Mouse (Mus musculus) forebrain, embryonic 12.5 days (tissue): Measurements from ENCODE around the gene Tmem274. TPM values are rescaled to one million over a fixed set of nuclear protein-coding genes. Genes with fewer than 3 reads are reported as not detected.

Source experiments
- ATAC-seq: fragments of 200-750 bp; cut with Nextera tagmentation; 2 replicates; pipeline ENCODE4 v1.8.0; 2017; ENCODE audit warnings: moderate TSS enrichment; ENCODE audit not compliant: low FRiP score
- H3K27ac ChIP-seq: fragments of 300-500 bp; sonication (generic); 2 replicates; pipeline ENCODE4 v1.5.1; 2016; ENCODE audit warnings: mild to moderate bottlenecking
- H3K27me3 ChIP-seq: fragments of 300-500 bp; sonication (generic); 2 replicates; pipeline ENCODE4 v1.6.1; 2016; ENCODE audit warnings: mild to moderate bottlenecking
- H3K36me3 ChIP-seq: fragments of 300-500 bp; sonication (generic); replicated peaks from 2 replicates; pipeline ENCODE4 v1.6.1; 2016; ENCODE audit warnings: mild to moderate bottlenecking
- H3K4me1 ChIP-seq: fragments of 300-500 bp; sonication (generic); 2 replicates; pipeline ENCODE4 v1.6.1; 2016
- H3K4me2 ChIP-seq: fragments of 300-500 bp; sonication (generic); 2 replicates; pipeline ENCODE4 v1.6.1; 2016; ENCODE audit warnings: mild to moderate bottlenecking, moderate library complexity
- H3K4me3 ChIP-seq: fragments of 300-500 bp; sonication (generic); replicated peaks from 2 replicates; pipeline ENCODE4 v1.5.1; 2016; ENCODE audit warnings: mild to moderate bottlenecking
- H3K9ac ChIP-seq: fragments of 300-500 bp; sonication (generic); 2 replicates; pipeline ENCODE4 v1.6.1; 2016; ENCODE audit warnings: mild to moderate bottlenecking
- H3K9me3 ChIP-seq: fragments of 300-500 bp; sonication (generic); 2 replicates; pipeline ENCODE4 v1.6.1; 2016
- WGBS: fragments of 180-500 bp; shearing (Covaris S2); methylation state at CpG from one replicate; pipeline ENCODE4 v1.1.7; 2016; 5-methylcytosine and 5-hydroxymethylcytosine counted together
- polyA plus RNA-seq: library from polyadenylated mRNA; unstranded; fragments of >200 nt; fragmentation: Nextera tagmentation; extraction: Ambion mirVana; gene quantifications from 2 replicates; pipeline ENCODE4 v1.2.1, GENCODE M21; 2016

Tmem274 gene
- polyA plus RNA-seq, 1 experiment from 2014 or later, result 0.55 TPM

GRCm38 (mm10) chr4:149485825-149486206 is 8.6 kb downstream of the Tmem274 start:
- WGBS, result 1% methylated on average over 10 of the region's 10 CpGs
- no peaks in the 10 kb centered on the region for H3K27me3 ChIP-seq
- peaks cover 24% of the 10 kb centered on the region for H3K4me1 ChIP-seq
- peaks cover 38% of the 10 kb centered on the region for H3K36me3 ChIP-seq
- ATAC-seq, result peak; percentile 2; the same call in 1 of the 2 replicates
- peak overlapping the region; percentile 69 for H3K4me3 ChIP-seq
- peak overlapping the region; percentile 76 for H3K9ac ChIP-seq
- peak overlapping the region; percentile 85 for H3K27ac ChIP-seq
- H3K9me3 ChIP-seq, result no peaks in the 10 kb centered on the region
- peak overlapping the region; percentile 64 for H3K4me2 ChIP-seq

- Histone ChIP-seq H3K4me2 (no peak overlapping the region), H3K9ac (no peak overlapping the region), H3K4me1 (peaks cover 24% of the 10 kb centered on the region), H3K27me3 (no peaks in the 10 kb centered on the region), H3K36me3 (peaks cover 51% of the 10 kb centered on the region), H3K9me3 (no peaks in the 10 kb centered on the region), H3K27ac (no peak overlapping the region), H3K4me3 (no peak overlapping the region)
- ATAC-seq, result no peak
- 93% methylated on average over 12 of the region's 12 CpGs for WGBS
Measured at GRCm38 (mm10) chr4:149487729-149488128, 10.6 kb downstream of the Tmem274 start.

GRCm38 (mm10) chr4:149489415-149490240 is 12.4 kb downstream of the Tmem274 start:
- no peak for ATAC-seq
- Histone ChIP-seq H3K27ac (no peak overlapping the region), H3K9ac (no peak overlapping the region), H3K36me3 (peaks cover 69% of the 10 kb centered on the region), H3K4me1 (peaks cover 16% of the 10 kb centered on the region), H3K27me3 (no peaks in the 10 kb centered on the region), H3K9me3 (no peaks in the 10 kb centered on the region), H3K4me2 (no peak overlapping the region), H3K4me3 (no peak overlapping the region)
- WGBS, result 94% methylated on average over 14 of the region's 14 CpGs

- Histone ChIP-seq H3K27ac (no peak overlapping the region), H3K27me3 (no peaks in the 10 kb centered on the region), H3K4me3 (no peak overlapping the region), H3K4me2 (no peak overlapping the region), H3K9ac (no peak overlapping the region), H3K36me3 (peaks cover 81% of the 10 kb centered on the region), H3K4me1 (peaks cover 16% of the 10 kb centered on the region), H3K9me3 (no peaks in the 10 kb centered on the region)
- WGBS, result 98% methylated on average over 3 of the region's 3 CpGs
- ATAC-seq, result no peak
Measured at GRCm38 (mm10) chr4:149491151-149491550, 14.0 kb downstream of the Tmem274 start.

- Histone ChIP-seq H3K9ac (no peak overlapping the region), H3K4me2 (peak overlapping the region; percentile 17; the same call in 1 of the 2 replicates), H3K27ac (peak overlapping the region; percentile 65), H3K4me1 (peaks cover 19% of the 10 kb centered on the region), H3K9me3 (no peaks in the 10 kb centered on the region), H3K27me3 (no peaks in the 10 kb centered on the region; the same call in 1 of the 2 replicates), H3K36me3 (peaks cover 72% of the 10 kb centered on the region), H3K4me3 (no peak overlapping the region)
- 4% methylated on average over 2 of the region's 2 CpGs for WGBS
- ATAC-seq, result peak; percentile 65
Measured at GRCm38 (mm10) chr4:149496612-149497011, 19.4 kb downstream of the Tmem274 start.

GRCm38 (mm10) chr4:149498901-149499300 is 21.7 kb downstream of the Tmem274 start:
- no peak for ATAC-seq
- Histone ChIP-seq H3K27ac (no peak overlapping the region), H3K4me2 (no peak overlapping the region), H3K4me3 (no peak overlapping the region), H3K9me3 (no peaks in the 10 kb centered on the region), H3K27me3 (no peaks in the 10 kb centered on the region; the same call in 1 of the 2 replicates), H3K9ac (no peak overlapping the region), H3K4me1 (peaks cover 19% of the 10 kb centered on the region), H3K36me3 (peaks cover 67% of the 10 kb centered on the region)
- 76% methylated on average over 8 of the region's 8 CpGs for WGBS

- Histone ChIP-seq H3K9ac (no peak overlapping the region), H3K4me1 (peaks cover 24% of the 10 kb centered on the region), H3K4me2 (no peak overlapping the region), H3K27me3 (no peaks in the 10 kb centered on the region; the same call in 1 of the 2 replicates), H3K27ac (no peak overlapping the region), H3K4me3 (no peak overlapping the region), H3K36me3 (peaks cover 58% of the 10 kb centered on the region), H3K9me3 (no peaks in the 10 kb centered on the region)
- WGBS, result 77% methylated on average over 5 of the region's 5 CpGs
- no peak for ATAC-seq
Measured at GRCm38 (mm10) chr4:149499790-149500189, 22.6 kb downstream of the Tmem274 start.

GRCm38 (mm10) chr4:149504363-149504762 is 27.2 kb downstream of the Tmem274 start:
- Histone ChIP-seq H3K4me2 (no peak overlapping the region), H3K36me3 (peaks cover 28% of the 10 kb centered on the region), H3K27me3 (no peaks in the 10 kb centered on the region), H3K9me3 (no peaks in the 10 kb centered on the region), H3K4me1 (peaks cover 14% of the 10 kb centered on the region), H3K27ac (peak overlapping the region; percentile 77), H3K4me3 (no peak overlapping the region), H3K9ac (no peak overlapping the region)
- no peak; the same call in 1 of the 2 replicates for ATAC-seq
- 58% methylated on average over 5 of the region's 5 CpGs for WGBS

GRCm38 (mm10) chr4:149504858-149505257 is 27.7 kb downstream of the Tmem274 start:
- peaks cover 26% of the 10 kb centered on the region for H3K36me3 ChIP-seq
- no peak overlapping the region for H3K9ac ChIP-seq
- H3K9me3 ChIP-seq, result no peaks in the 10 kb centered on the region
- H3K4me3 ChIP-seq, result no peak overlapping the region
- H3K4me2 ChIP-seq, result no peak overlapping the region
- H3K27ac ChIP-seq, result peak overlapping the region; percentile 77
- no peak; the same call in 1 of the 2 replicates for ATAC-seq
- no peaks in the 10 kb centered on the region for H3K27me3 ChIP-seq
- peaks cover 10% of the 10 kb centered on the region for H3K4me1 ChIP-seq
- 5% methylated on average over 3 of the region's 3 CpGs for WGBS

GRCm38 (mm10) chr4:149505261-149505967 is 28.2 kb downstream of the Tmem274 start:
- ATAC-seq, result peak; percentile 53; the same call in 1 of the 2 replicates

GRCm38 (mm10) chr4:149506904-149507303 is 29.7 kb downstream of the Tmem274 start:
- no peaks in the 10 kb centered on the region for H3K9me3 ChIP-seq
- H3K27ac ChIP-seq, result no peak overlapping the region
- ATAC-seq, result no peak
- no peak overlapping the region for H3K4me3 ChIP-seq
- H3K27me3 ChIP-seq, result no peaks in the 10 kb centered on the region
- 96% methylated on average over 3 of the region's 3 CpGs for WGBS
- peaks cover 19% of the 10 kb centered on the region for H3K4me1 ChIP-seq
- H3K36me3 ChIP-seq, result peaks cover 8% of the 10 kb centered on the region
- no peak overlapping the region for H3K4me2 ChIP-seq
- no peak overlapping the region for H3K9ac ChIP-seq

More at GRCm38 (mm10) chr4:149505261-149505967, 28.2 kb downstream of the Tmem274 start:
- Histone ChIP-seq H3K27ac (peak overlapping the region; percentile 77; the same call in 1 of the 2 replicates), H3K9me3 (no peaks in the 10 kb centered on the region), H3K36me3 (peaks cover 21% of the 10 kb centered on the region), H3K4me3 (no peak overlapping the region), H3K9ac (no peak overlapping the region), H3K4me1 (peaks cover 10% of the 10 kb centered on the region), H3K4me2 (no peak overlapping the region), H3K27me3 (no peaks in the 10 kb centered on the region)
- 22% methylated on average over 15 of the region's 15 CpGs for WGBS

- Histone ChIP-seq H3K4me3 (no peak overlapping the region), H3K9ac (peak overlapping the region; percentile 17; the same call in 1 of the 2 replicates), H3K27me3 (no peaks in the 10 kb centered on the region), H3K4me1 (peaks cover 9% of the 10 kb centered on the region; the same call in 1 of the 2 replicates), H3K36me3 (no peaks in the 10 kb centered on the region), H3K27ac (peak overlapping the region; percentile 56), H3K9me3 (no peaks in the 10 kb centered on the region), H3K4me2 (no peak overlapping the region)
- 39% methylated on average over 6 of the region's 6 CpGs for WGBS
- ATAC-seq, result no peak
Measured at GRCm38 (mm10) chr4:149511221-149511646, 34.1 kb downstream of the Tmem274 start.
